Mouse (Mus musculus) lung, adult 2 months (tissue): ENCODE results near the gene Atxn2l.

Source experiments
- CTCF ChIP-seq: fragments of 200-500 bp; IDR thresholded peaks from 2 replicates; pipeline ENCODE4 v1.5.1; 2011; ENCODE audit warnings: mild to moderate bottlenecking, low read length, control low read depth; ENCODE audit not compliant: insufficient read depth
- POLR2A ChIP-seq: fragments of 200-500 bp; IDR thresholded peaks from 2 replicates; pipeline ENCODE4 v1.6.1; 2011; ENCODE audit warnings: low read depth, mild to moderate bottlenecking, control low read depth, low read length, borderline replicate concordance; ENCODE audit errors: extremely low read depth

GRCm38 (mm10) chr7:126464121-126464520 is 39.1 kb downstream of the Atxn2l start:
- TF ChIP-seq CTCF: no peak
- TF ChIP-seq POLR2A: no peak
